Mouse (Mus musculus) 3134 (cell line): ENCODE measurements at regions not wholly inside any gene's neighbourhood (a gene's known extent, or its start where the extent isn't known, plus 50 kb on each side); places are given as distances from the start of the nearest gene placed in this dataset.

Source experiments
- DNase-seq: peaks from one replicate; pipeline ENCODE4 v3.0.0-alpha.2; 2011; ENCODE audit warnings: low spot score; ENCODE audit not compliant: insufficient read length; ENCODE audit errors: extremely low read depth

DNA sequence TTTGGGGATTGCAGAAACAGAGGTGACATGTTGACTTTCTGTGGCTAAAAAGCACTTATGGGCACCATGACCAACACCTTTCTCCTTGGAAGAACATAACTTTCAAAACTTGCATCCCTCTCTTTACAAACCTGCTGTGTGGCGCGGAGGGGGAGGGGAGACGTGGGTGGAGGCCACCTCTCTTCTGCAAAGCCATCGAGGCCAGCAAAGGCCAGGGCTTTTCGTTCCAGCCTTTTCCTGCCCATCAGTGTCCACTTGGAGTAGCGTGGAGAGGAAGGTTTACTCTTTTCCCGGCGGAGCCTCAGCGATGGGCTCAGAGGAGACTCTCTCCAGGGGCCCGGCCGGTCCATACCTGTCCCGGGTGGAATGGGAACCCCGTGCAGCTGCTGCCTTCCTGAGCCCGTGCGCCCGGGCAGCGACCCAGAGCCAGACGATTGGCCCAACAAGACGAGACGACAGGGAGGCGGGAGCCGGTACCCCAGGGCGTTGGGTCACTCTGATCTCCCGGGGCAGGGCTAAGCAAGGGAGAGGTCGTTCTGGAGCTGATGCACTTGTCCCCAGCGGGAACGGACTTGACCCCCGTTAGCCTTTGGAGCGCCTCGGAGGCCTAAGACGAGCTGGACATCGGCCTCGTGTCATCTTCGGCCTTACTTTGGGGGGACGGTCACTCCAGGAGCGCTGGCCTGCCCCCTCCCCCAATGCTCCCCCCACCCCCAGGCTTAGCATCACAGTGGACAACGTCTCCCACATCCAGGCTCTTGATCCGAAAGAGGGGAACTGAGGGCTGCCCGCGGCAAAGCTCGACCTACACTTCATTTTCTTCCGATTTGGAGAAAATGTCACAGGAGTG, 311.8 kb downstream of the Mtx2 start:
- DNase-seq = no peak

DNA sequence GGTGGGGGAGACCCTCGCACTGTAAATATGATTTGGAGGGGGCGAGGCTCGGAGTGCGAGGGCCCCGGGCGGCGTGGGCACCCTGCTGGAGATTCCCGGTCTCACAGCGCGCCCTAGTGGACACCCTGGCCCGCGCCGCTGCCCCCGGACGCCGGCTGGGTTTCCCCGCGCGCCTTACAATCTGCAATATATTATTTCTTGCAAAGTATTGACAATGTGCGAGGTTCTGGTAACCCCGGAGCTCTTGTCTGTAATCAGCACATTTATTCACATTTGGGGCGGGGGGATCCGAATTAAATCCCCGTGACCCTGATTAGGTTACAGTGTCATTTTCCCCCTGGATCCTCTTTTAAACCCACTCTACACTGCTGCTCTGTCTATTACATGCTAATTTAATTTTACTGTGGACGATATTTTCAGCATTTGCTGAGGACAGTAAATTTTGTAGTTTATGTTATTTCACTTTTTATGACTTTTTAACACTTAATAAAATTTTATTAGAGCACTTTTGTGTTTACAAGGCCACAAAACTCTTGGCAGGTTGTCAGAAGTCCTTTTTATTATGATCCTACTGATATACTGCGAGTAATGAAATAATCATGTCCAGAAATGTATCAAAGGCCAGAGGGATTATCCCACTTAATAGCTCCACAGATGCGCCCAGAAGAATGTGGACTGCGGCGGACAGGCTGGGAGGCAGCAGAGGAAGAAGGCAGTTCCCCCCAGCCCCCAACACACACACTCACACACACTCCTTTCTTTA, 312.6 kb downstream of the Mtx2 start:
- no peak for DNase-seq

DNA sequence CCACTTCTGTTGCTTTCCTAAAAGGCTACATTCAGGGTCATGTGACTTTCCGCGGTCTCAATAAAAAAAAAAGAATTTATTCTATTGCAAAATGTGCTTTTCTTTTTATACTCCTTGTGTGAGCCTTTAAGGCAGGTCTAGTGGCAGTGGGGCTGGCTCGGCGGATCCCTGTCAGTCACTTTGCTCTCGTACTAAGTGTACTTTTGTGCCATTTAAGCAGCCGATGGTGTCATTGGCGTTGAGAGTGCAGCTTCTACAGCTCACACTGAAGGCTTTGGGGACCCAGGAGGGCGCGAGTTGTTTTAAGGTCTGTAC, 313.1 kb downstream of the Mtx2 start:
- no peak for DNase-seq

DNA sequence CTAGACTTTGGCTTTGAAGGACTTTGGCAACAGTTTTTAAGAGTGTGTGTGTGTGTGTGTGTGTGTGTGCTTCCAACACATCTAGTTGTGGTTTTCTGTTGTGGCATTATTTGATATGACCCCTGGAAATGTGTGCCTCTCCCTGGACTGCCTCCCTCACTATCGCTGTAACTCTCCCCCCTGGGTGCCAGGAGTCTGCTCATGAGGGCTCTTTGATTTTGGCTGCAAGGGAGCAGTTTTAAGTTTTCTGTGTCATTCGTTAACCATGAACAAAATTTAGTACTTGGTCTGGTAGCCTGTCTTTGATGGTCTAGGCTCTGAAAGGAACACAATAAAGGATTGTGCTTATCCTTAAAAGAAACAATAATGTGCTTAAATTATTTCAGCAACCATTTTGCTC, 313.9 kb downstream of the Mtx2 start:
- DNase-seq = no peak

DNA sequence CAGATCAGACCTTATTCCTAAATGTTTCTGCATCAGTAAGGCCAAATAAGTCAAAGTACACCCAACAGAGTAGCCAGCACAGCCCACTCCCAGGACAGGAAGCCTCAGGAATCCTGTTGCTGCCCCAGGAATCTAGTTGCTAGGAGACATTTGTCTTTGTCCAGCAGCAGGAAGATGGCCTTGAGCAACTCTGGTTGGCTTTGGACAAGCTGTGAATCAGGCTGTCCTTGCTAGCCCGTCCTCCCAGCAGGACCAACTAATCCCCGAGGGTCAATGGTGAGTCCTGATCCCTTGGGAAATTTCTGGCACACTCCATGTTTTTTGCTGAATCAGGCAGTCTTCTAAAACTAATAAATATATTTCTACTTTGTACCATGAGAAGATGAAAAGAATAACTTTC, 317.1 kb downstream of the Mtx2 start:
- no peak for DNase-seq

DNA sequence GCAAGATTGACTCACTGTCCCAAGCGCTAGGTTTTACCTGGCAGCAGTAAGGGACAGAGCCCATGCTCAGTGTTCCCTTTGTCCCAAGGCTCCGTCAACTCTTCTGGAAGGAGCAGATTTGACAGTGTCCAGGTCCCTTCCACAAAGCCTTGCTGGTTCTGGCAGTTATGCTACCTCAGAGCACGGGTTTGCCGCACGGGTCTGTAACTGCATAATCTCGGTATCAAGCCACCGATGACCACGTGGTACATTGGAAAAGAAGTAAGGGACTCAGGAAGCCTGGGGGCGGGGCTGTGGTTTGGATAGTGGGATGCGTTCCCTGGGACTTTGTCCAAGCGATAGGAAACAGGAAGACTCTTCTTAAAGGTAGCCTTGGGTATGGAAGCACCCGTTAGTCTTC, 319.3 kb downstream of the Mtx2 start:
- no peak for DNase-seq

DNA sequence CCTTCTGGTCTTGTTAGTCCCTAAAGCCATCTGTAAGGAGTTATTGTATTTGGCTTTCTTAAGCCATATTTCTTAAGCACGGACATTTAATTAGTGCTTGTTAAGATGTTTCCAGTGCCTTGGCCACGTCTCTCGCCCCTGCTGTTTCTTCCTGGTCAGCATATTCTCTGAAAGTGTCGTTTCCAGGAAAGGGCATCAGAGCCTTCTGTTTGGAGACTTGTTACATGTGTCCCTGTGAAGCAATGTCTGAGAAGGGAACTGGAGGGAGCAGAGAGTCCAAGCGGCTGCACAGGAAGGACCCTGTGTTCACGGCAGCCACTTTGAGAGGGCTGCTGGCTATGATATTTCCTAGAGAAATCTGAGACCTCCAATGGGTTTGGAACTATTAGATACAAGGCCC, 320.7 kb downstream of the Mtx2 start:
- DNase-seq = no peak

DNA sequence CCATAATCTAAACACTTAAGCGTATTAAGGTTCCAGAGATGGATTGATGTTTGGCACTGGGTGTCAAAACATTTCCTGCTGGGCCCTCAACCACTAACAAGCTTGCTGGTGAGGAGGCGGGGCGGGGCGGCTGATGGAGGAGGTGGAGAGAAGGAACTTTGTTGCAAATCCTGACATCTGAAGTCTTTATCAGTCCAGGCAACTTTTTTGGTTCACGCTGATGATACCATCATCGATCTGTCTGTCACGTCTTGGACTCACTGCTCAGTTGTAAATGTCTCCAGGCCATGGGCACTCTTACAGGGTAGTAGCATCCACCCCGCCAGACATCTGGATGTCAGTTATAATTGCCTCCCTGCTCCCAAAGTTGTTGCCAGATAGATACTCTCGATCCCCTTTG, 321.8 kb downstream of the Mtx2 start:
- no peak for DNase-seq

DNA sequence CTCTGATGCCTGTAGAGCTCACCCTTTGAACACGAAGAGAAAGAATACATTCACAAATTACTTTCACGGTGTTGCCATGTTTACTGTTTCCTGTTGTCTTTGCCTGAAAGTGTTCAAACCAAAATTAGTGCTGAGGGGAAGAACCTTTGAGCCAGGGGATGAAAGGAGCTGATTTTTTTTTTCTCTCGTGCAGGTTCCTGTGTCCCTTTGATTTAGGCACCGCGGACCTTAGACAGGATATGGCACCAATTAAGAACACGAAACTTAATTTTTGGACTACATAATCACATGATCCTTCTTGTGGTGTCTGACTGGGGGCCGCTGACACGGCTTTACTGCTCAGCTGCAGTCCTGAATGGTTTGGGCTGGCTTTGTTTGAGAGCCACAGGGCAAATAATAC, 322.4 kb downstream of the Mtx2 start:
- no peak for DNase-seq

DNA sequence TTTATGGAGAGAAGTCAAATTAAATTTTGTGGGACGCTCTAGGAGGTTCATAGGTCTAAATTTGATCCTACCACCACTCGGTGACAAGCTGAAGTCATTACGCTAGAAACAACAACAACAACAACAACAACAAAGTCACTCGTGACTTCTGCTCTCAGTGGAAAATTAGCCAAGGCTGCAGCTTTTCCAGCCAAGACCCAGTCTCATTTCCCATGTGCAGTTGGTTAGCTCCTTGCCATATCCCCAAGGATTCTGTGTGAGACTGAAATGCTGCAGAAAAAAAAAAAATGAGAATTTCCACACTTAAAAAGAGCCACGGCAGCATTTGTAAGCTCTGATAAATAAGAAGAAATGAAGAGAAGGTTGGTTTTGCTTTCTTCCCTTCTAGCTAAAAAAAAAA, 323.4 kb downstream of the Mtx2 start:
- no peak for DNase-seq

DNA sequence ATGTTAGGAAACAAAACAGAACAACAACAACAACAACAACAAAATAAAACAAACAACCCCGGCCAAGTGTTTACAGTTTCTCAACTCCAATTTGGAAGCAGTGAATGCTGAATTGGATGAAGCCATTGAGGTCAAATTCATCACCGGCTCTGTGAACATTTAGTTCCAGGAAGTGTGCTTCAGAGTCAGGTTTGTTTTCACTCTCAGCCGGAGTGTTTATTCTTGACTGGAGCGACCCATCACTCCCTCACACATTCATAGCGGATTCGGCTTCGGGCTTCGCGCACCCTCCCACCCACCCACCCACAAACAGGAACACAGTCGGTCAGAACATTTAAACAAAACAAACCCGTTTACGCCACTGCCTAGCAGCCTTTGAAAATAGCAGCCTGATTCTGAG, 324.0 kb downstream of the Mtx2 start:
- DNase-seq = no peak

DNA sequence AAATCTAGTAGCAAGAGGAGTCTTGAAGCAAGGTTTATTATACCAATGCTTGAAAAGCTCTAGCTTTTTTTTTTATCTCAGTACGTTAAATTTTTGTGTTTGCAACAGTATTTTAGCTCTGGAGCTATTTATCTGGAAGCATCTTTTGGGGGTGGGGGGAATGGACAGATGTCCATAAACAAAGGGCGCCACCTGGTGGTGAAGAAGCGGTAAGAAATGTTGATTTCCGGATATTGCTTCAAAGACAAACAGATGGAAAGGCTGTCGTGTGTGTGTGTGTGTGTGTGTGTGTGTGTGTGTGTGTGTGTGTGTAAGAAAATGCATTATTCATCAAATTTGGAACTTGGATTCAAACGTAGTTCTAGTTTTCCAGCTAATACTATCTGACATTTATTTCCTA, 325.4 kb downstream of the Mtx2 start:
- no peak for DNase-seq

DNA sequence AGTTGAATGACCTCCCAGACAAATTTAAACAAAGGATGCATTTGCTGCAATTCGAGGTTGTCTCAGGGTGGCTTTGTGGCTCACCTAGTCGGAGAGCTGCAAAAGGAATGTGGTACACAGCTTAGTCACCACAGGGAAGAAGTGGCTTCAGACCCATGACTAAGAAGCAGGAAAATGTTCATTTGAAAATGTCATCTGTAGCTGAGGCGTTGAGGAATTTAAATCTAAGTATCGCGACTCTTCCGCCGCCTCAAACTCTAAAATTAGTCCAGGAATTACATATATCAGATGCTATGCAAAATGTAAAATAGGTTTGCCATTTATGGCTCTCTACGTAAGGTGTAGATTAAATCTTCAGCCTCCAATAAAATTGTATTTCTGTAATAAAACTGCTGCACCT, 325.9 kb downstream of the Mtx2 start:
- DNase-seq = no peak

DNA sequence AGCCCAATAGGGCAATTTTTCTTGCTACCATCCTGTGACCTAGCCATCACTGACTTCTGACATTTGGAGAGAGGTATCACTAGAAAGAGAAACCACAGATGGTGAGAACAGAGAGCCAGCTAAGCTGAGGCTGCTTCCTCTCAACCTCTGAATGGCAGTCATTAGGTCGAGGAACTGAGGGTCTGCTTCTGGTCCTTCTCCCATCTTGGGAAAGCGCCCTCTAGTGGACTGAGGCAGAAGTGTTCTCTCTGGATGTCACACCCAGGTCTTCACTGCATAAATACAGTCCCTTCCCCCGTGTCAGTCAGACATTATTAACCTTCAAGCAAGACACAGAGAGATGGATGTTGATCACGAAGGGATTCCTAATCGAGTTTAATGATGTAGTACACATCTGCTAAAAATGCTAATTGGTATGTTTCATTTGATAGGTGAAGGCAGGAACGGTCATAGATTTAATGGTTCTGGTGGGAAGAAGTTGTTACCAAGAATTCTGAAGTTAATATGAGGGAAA, 326.9 kb downstream of the Mtx2 start:
- no peak for DNase-seq

DNA sequence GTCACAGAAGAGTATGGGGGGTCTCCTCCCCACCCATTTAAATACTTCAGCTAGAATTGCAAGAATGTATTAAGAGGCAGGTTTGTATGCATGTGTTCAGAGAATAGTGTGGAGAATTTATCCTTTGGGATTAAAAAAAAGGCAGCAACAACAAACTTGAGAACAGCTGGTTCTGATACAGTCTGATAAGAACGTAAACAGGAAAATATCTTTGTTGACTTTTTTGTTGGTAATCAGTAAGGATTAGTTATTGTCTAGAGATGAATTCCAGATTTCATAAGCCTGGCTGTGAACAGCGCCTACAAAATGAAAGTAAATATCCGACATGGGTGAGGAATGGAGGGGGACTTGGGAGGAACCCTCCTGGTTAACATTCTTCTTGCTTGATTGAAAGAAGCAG, 328.8 kb downstream of the Mtx2 start:
- no peak for DNase-seq

DNA sequence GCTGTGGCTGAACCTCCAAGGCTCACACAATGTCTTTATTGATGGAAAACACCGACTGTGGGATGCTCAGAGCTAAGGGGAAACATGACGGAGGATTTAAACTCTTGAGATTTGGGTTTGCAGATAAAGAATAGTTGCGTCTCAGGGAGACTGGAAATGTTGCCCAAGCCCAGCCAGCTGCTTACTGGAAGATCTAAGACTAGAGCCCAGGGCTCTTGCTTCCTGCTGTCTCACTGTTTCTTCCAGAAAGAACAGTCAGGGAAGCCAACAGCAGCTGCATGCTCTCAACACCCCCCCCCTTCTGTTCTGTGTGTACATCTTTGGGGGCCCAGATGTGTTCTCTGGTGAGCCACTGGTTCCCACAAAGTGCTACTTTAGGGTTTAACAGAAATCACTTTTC, 333.0 kb downstream of the Mtx2 start:
- DNase-seq = no peak

DNA sequence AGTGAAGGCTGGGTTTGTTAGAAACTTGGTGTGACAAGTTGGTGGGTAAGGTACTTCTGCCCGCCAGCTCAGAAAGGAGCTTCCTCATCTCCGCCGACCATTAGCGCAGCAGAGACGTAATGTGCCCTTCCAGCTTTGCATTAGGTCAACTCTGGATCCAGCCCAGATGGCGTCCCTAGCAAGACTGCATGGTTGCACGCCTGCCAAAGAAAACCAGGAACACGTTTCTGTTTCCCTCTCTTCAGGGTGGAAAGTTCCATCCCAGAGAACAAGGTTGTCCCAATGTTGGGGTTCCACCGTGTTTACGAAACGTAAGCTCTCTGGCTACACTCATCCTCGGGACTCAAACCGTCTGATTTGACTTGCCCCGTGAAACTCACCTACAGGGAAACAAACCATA, 335.5 kb downstream of the Mtx2 start:
- DNase-seq = no peak

DNA sequence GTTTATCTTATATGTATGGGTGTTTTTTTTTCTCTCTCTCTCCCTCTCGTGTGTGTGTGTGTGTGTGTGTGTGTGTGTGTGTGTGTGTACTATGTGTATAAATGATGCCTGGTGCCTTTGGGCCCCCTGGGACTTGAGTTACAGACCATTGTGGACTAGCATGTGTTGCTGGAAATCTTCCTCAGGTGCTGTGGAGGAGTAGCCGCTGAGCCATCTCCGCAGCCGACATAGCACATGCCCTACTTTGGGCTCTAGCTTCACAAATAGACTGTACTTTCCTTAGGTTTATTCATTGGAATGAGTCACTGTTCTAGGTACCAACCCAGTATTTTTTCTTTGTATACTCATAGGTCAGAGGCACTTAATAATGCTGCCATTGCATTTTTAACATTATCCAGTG, 339.4 kb downstream of the Mtx2 start:
- DNase-seq = no peak

DNA sequence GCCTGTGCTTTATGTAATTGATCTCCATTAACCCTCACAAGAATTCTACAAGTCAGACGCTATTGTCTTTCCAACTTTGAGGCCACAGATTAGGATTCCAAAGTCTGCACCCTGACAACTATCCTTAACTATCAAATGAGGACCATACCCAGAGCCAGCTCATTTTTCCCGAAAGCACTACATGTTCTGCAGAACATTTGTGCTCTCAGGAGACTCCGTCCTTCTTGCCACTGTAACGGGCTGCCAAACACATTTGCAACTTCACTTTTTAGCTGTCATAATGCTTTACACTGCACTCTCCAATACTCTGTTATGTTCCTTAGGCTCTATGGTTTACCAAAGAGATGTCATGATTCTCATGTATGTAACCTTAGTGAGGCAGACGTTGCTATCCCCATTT, 350.7 kb downstream of the Mtx2 start:
- DNase-seq = no peak

DNA sequence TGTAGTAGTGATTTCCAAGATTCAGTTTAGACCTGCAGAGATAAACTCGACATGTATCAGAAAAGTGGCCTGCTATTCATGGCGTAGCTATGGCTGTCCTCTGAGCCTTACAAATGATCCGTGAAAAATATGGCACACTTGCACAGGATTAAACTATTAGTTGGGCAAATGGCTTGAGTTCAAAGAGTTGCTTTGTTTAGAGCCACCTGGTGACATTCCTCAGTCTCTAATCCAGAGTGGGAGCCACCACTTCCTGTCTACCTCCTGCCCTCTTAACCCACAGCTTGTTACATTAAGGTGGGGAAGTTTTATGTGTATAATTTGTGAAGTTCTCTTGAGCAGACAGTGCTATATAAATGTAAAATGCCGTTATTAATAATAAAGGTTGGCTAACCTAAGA, 357.7 kb downstream of the Mtx2 start:
- DNase-seq = no peak

DNA sequence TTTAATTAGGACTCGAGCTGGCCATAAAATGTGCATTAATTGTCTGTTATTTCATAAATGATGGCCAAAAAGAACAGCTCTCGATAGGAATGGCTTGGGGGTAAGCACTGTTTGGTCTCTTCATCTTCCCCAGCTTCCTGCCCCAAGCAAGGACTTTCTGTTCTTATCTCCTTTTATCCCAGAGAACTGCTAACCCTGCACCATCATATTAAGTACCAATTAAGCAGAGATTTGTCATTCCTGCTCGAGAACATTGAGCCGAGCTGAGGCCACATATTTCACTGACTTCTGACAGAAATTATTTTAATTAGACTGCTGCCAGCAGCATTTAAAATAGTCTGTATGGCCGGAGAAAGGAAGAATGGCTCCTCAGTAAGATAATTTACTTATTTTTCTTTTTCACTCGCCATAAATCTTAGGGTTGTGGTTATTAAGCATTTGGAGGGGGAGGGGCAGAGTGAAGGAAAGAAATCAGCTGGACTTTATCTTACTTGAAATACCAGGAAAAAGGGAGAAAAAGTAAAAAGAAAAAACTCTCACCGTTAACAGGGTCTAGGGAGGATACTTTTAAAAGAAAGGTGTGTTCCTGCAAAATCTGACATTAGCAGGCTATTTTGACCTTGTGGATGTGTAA, 377.1 kb downstream of the Mtx2 start:
- DNase-seq = no peak
